Mouse (Mus musculus) testis, adult 2 months (tissue): ENCODE results near the gene Sgms2.

ENCODE experiments used
- CTCF ChIP-seq: fragments of 200-500 bp; IDR thresholded peaks from 2 replicates; pipeline ENCODE4 v1.5.1; 2012; ENCODE audit warnings: low read depth, mild to moderate bottlenecking, inconsistent platforms, low read length, moderate library complexity; ENCODE audit not compliant: control insufficient read depth, insufficient read depth, insufficient replicate concordance
- POLR2A ChIP-seq: fragments of 200-500 bp; IDR thresholded peaks from 2 replicates; pipeline ENCODE4 v1.6.1; 2012; ENCODE audit warnings: low read depth, mild to moderate bottlenecking, inconsistent platforms, low read length, moderate library complexity; ENCODE audit not compliant: control insufficient read depth

DNA sequence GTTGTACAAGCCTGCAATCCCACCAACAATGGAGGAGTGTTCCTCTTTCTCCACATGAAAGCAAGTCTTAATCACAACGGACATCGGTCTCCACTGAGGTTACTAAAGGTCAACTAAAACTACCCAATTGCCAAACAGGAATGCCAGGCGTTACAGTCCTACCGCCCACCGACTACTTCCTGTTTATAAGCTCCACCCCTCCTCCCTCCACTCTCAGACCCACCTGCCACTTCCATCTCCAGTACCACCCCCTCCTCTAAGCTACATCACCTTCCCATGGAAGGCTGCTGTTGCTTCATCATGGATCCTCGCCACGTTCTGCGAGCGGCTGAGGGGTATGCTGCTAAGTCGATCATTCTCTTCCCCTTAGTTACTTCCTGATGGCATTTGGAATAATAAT is 15.2 kb downstream of the Sgms2 start:
- TF ChIP-seq CTCF (no peak), POLR2A (no peak)
